Mouse (Mus musculus) G1E (cell line): ENCODE measurements around the gene Arel1. TPM values are rescaled to one million over a fixed set of nuclear protein-coding genes. Genes with fewer than 3 reads are reported as not detected.

Experiments used
- ATAC-seq: 2 replicates; pipeline ENCODE4 v1.8.0; 2016; ENCODE audit warnings: mild to moderate bottlenecking; ENCODE audit not compliant: insufficient number of reproducible peaks, poor library complexity, low FRiP score, severe bottlenecking; ENCODE audit errors: extremely low read depth
- DNase-seq: peaks from one replicate; pipeline ENCODE4 v3.0.0; 2012; ENCODE audit warnings: low spot score
- H3K27me3 ChIP-seq: 2 replicates; pipeline ENCODE4 v1.6.1; 2012; ENCODE audit warnings: mild to moderate bottlenecking, low read length, inconsistent platforms; ENCODE audit not compliant: insufficient read depth
- H3K36me3 ChIP-seq: replicated peaks from 2 replicates; pipeline ENCODE3; 2012; ENCODE audit warnings: mild to moderate bottlenecking, inconsistent platforms
- H3K4me1 ChIP-seq: 2 replicates; pipeline ENCODE4 v1.6.1; 2012; ENCODE audit warnings: low read depth, low read length, inconsistent platforms, mixed read lengths; ENCODE audit not compliant: insufficient read depth
- H3K4me3 ChIP-seq: 2 replicates; pipeline ENCODE4 v1.5.1; 2012; ENCODE audit warnings: low read depth, mild to moderate bottlenecking, inconsistent platforms, low read length, moderate library complexity, mixed read lengths
- H3K9me3 ChIP-seq: replicated peaks from 2 replicates; pipeline ENCODE4 v1.6.1; 2012; ENCODE audit warnings: inconsistent platforms
- CTCF ChIP-seq: IDR thresholded peaks from 2 replicates; pipeline ENCODE4 v1.5.1; 2012; ENCODE audit warnings: low read depth, low read length, inconsistent platforms, mixed read lengths
- GATA1 ChIP-seq: IDR thresholded peaks from 2 replicates; pipeline ENCODE4 v1.6.1; 2012; ENCODE audit warnings: borderline replicate concordance, low read length, inconsistent platforms, mixed read lengths
- GATA2 ChIP-seq: IDR thresholded peaks from 2 replicates; pipeline ENCODE4 v1.6.1; 2012; ENCODE audit warnings: low read depth, low read length, inconsistent platforms, borderline replicate concordance
- POLR2AphosphoS5 ChIP-seq: IDR thresholded peaks from 2 replicates; pipeline ENCODE4 v1.6.1; 2012; ENCODE audit warnings: low read depth, low read length, inconsistent platforms; ENCODE audit not compliant: insufficient replicate concordance
- TAL1 ChIP-seq: conservative IDR thresholded peaks from 2 replicates; pipeline ENCODE4 v1.6.1; 2012; ENCODE audit warnings: low read depth, low read length, inconsistent platforms, mixed read lengths
- polyA plus RNA-seq: library from polyadenylated mRNA; stranded (reverse); fragments of >175 nt; gene quantifications from 2 replicates; pipeline ENCODE4 v1.2.3, GENCODE M21; 2012
- total RNA-seq, 2 experiments: library from RNA; stranded (forward) in 1 of 2; stranded (reverse) in 1 of 2; fragments of 200-1000 nt in 1 of 2; fragments of >200 nt in 1 of 2; fragmentation: Nextera tagmentation in 1 of 2; gene quantifications; 2 replicates each; pipeline ENCODE4 v1.2.3; 2014 to 2017

Arel1 gene
- total and polyA plus RNA-seq, 3 experiments = 12.7 to 125 (median 124) TPM

DNA sequence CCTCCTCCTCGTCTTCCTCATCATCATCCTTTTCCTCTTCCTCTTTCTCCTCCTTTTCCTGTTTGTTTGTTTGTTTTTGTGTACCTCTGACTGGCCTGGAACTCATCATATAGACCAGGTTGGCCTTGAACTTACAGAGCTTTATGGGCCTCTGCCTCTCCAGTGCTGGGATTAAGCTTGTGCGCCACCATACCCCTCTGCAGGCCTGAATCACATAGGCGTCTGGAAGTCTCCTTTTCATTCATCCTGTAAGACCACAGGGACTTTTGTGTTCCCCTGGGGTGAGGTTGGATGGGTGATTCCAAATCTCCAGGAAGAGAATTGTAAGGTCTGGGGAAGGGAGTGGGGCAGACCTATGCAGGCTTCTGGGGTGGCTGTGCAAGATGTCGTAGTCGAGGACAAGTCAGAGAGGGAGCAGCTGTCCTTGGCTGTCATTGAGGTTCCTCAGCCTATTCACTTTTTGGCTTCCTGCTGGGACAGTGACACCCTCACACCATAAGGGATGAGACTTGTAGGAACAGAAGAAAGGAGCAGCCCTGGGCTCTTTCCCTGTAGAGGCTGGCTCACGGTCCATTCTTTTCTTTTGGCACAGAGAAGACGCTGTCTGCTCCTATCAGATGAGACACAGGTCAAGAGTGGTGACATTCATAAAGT lies 86.2 kb downstream of the Arel1 start:
- H3K9me3 ChIP-seq = peaks cover 10% of the 10 kb centered on the region; the same call in 1 of the 2 replicates
- DNase-seq (no peak), ATAC-seq (no peak)
- H3K36me3 ChIP-seq = no peaks in the 10 kb centered on the region
- H3K27me3 ChIP-seq = peaks cover 48% of the 10 kb centered on the region
- H3K4me3 ChIP-seq = no peak overlapping the region
- no peaks in the 10 kb centered on the region; the same call in 1 of the 2 replicates for H3K4me1 ChIP-seq
- TF ChIP-seq CTCF = no peak
- no peak for TF ChIP-seq POLR2AphosphoS5

DNA sequence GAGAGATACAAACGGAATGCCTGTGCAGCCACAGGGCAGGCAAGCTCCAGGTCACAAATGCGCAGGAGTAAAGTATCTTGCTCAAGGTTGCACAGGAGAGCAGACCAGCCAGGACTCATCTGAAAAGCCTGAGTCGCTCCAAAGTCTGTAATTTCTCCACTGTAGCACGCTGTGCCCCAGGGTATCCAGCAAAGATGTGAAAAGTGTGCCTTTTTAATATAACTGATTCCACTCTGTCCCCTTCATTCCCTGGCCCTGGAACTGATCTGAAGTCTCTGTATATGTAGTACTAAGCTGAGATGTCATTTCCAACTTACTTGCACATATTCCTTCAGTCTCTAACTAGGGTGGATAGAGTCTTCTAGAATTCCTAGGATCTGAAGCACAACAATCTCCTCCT lies 87.9 kb downstream of the Arel1 start:
- DNase-seq (no peak), ATAC-seq (no peak)
- Histone ChIP-seq H3K4me3 (no peak overlapping the region), H3K27me3 (peaks cover 46% of the 10 kb centered on the region), H3K9me3 (peaks cover 10% of the 10 kb centered on the region; the same call in 1 of the 2 replicates), H3K4me1 (no peaks in the 10 kb centered on the region; the same call in 1 of the 2 replicates), H3K36me3 (no peaks in the 10 kb centered on the region)
- TF ChIP-seq TAL1 = no peak
- TF ChIP-seq GATA2 = no peak
- no peak for TF ChIP-seq POLR2AphosphoS5
- no peak for TF ChIP-seq GATA1
- TF ChIP-seq CTCF = no peak

DNA sequence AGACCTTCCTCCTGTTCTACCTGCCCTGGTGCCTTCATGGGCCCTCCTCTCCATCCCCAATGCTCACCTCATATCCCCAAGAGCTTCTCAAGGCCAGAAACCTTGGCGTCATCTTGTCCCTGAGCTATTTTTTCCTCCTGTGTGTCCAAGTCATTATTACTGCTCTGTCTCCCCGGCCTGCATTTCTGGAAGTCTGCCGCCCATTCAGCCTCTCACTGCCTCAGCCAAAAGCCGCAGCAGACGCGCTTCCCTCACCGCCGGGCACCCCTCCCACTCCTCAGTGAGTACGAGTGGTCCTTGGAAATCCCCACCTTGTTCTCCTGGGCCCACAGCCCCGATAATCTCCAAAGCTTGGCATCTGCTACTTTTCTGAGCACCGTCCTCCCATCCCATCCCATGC lies 90.6 kb downstream of the Arel1 start:
- H3K4me1 ChIP-seq = peaks cover 7% of the 10 kb centered on the region; the same call in 1 of the 2 replicates
- H3K36me3 ChIP-seq = no peaks in the 10 kb centered on the region
- H3K4me3 ChIP-seq = no peak overlapping the region
- peaks cover 49% of the 10 kb centered on the region for H3K27me3 ChIP-seq
- no peak for ATAC-seq
- peaks cover 24% of the 10 kb centered on the region for H3K9me3 ChIP-seq
- DNase-seq = no peak
- TF ChIP-seq GATA2 = no peak
- TF ChIP-seq GATA1 = no peak
- no peak for TF ChIP-seq POLR2AphosphoS5
- TF ChIP-seq TAL1 = no peak
- no peak for TF ChIP-seq CTCF

DNA sequence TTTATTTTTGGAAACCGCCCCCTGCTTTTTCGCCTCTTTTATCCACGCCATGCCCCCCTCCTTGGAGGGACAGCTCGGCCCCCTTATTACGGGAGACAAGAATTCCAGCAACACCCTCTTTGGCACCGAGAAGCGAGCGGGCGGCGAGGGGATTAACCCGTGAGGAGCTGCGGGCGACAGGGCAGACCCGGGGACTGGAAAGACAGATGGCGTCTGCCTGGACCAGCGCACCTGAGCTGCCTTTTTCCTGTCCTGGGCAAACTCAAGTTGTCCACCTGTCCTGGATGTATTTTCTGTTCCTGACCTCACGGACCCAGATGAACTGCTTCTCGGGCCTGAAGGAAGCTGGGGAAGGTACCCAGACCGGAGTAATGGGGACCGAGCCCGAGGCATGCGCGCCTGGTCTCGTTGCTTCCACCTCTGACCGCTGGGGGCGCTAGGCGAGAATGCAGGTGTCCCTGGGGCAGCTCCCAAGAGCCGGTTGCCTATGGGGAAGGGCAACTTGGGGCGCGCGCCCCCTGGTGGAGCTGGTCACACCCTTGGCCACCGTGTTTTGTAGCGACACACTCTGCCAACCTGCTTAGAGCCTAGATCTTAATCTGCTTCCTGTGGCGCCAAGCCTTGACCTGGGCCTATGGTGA lies 94.1 kb downstream of the Arel1 start, which contains the start of gene Ltbp2:
TSS of gene Ltbp2 (minus strand) at position 52 of the 641 bp plus-strand sequence.
- 0 out of 2 replicates have a peak within 1 kb of the TSS, but pooled peaks have one; percentile 7 for H3K4me3 ChIP-seq
- peak; percentile 63 for DNase-seq
- TF ChIP-seq CTCF (peak; percentile 67), POLR2AphosphoS5 (no peak)
- H3K9me3 ChIP-seq = peaks cover 14% of the 10 kb centered on the region
- H3K4me1 ChIP-seq = peaks cover 10% of the 10 kb centered on the region
- peaks cover 44% of the 10 kb centered on the region for H3K27me3 ChIP-seq
- 0 out of 2 replicates have a peak, but pooled peaks have one; percentile 15 for ATAC-seq
- no peaks in the 10 kb centered on the region for H3K36me3 ChIP-seq

DNA sequence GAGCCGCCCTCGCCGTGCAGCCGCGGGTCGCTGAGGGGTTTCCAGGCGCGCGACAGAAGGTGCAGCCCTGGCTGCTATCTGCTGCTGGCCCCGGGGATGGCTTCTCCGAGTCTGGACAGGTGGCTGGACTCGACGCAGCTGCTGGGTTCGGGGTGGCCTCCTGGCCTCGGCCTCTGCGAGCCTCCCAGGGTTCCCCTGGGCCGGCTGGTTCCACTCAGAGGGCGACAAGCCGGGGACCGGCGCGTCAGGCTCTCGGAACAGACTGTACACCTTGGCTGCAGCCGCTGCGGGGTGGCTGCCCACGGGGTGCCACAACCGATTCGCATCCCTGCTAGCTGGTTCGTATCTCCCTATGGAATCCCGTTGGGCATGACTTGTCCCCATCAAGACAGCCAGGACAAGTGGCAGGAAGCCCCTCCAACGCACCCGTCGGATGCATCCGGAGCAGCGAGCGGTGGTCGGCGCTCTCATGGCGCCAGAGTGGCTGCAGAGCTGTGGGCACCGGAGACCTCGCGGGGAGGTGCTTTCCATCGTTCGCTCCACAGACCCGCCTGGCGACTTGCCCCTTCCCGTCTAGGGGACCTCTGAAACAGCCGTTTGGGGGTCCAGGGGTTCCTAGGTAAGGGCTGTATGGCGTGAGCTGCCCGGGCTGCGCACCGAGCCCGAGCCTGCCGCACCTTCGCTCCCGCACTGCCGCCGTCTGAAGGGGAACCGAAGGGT lies 94.8 kb downstream of the Arel1 start:
- ATAC-seq = no peak
- Histone ChIP-seq H3K4me1 (peaks cover 10% of the 10 kb centered on the region), H3K4me3 (0 out of 2 replicates have a peak overlapping the region, but pooled peaks have one; percentile 7)

DNA sequence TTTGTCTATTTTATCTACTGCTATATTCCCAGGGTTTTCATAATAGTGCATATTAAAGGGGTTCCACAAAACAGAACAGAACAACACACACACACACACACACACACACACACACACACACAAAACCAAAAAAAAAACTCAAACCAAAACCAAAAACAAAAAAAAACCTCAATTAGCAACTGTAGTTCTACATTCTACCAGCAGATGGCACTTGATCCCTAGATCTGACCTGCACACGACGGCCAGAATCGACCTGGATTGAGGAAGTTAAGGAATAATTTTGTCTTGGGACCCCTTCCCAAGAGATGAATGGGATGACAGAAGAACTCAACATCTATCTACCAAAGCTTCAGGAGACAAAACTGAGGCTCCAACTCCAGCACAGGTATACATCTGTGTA lies 97.3 kb downstream of the Arel1 start:
- Histone ChIP-seq H3K27me3 (peaks cover 51% of the 10 kb centered on the region), H3K4me3 (no peak overlapping the region)
- DNase-seq = peak; percentile 48

More for the DNA sequence above, 94.8 kb downstream of the Arel1 start:
- peaks cover 47% of the 10 kb centered on the region for H3K27me3 ChIP-seq
- TF ChIP-seq POLR2AphosphoS5 (no peak), CTCF (no peak), GATA2 (no peak)
- H3K36me3 ChIP-seq = no peaks in the 10 kb centered on the region
- H3K9me3 ChIP-seq = peaks cover 14% of the 10 kb centered on the region
- DNase-seq = no peak

More for the DNA sequence above, 97.3 kb downstream of the Arel1 start:
- Histone ChIP-seq H3K36me3 (no peaks in the 10 kb centered on the region), H3K4me1 (peaks cover 10% of the 10 kb centered on the region), H3K9me3 (peaks cover 14% of the 10 kb centered on the region)
- TF ChIP-seq POLR2AphosphoS5 = no peak
- TF ChIP-seq TAL1 = no peak
- no peak for TF ChIP-seq GATA1
- TF ChIP-seq CTCF = peak; percentile 81
- TF ChIP-seq GATA2 = no peak
- ATAC-seq = no peak
